Mouse (Mus musculus): ENCODE data around the gene Tbc1d22a.

DNA sequence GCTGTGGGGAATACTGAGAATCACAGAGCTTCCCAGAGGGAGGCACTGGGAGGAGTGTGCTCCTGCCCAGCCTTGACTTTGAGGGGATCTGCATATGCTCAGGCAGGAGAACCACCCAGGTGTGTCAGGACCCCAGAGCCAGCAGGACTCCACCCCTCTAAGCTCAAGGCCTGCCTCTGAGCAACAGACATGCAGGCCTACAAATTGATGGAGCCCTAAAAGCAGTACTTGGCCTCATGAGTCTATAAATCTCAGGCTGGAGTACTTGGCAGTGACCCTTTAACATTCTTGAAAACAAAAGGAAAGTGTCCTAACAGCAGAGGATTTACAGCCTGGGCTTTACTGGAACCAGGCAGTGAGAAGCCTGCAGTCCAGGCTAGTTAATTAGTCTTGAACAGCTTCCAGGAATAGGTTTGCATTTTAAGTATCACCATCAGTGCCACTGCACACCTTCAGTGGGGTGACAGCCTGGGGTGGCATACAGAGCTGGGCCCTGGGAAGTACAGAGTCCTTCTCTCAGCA lies 263.3 kb downstream of the Tbc1d22a start:
- TF ChIP-seq POLR2A (IDR thresholded peaks at IDR 0.05; ENCODE audit: insufficient read depth, low read depth, low read length) (no peak), CTCF (IDR thresholded peaks at IDR 0.05; ENCODE audit: insufficient read depth, low read depth, low read length) (no peak)

Data from olfactory bulb, adult 2 months (tissue).